Mouse (Mus musculus): ENCODE data around the gene Cd34.

The Cd34 gene

DNA sequence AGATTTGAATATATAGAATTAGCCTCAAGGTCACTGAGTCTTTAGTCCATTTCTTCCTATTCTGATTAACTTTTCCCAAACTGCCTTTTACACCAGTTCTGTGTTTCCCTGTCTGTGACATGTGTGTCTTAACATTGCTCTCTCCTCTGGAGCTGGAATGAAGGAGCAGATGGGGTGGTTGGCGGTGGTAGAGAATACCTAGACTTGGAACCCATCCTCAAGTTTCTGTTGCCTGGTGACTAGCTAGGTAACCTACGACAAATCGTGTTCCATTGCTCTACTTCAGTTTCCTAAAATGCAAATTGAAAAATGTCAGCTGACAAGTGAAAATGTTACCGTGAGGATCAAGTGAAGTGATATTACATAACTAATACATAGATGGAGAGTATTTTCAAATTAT lies 33.4 kb downstream of the Cd34 start:
- DNase-seq (ENCODE audit: low spot score) = no peak

GRCm38 (mm10) chr1:194976164-194976516 lies 37.5 kb downstream of the Cd34 start:
- DNase-seq (ENCODE audit: low spot score) = peak; percentile 81

DNA sequence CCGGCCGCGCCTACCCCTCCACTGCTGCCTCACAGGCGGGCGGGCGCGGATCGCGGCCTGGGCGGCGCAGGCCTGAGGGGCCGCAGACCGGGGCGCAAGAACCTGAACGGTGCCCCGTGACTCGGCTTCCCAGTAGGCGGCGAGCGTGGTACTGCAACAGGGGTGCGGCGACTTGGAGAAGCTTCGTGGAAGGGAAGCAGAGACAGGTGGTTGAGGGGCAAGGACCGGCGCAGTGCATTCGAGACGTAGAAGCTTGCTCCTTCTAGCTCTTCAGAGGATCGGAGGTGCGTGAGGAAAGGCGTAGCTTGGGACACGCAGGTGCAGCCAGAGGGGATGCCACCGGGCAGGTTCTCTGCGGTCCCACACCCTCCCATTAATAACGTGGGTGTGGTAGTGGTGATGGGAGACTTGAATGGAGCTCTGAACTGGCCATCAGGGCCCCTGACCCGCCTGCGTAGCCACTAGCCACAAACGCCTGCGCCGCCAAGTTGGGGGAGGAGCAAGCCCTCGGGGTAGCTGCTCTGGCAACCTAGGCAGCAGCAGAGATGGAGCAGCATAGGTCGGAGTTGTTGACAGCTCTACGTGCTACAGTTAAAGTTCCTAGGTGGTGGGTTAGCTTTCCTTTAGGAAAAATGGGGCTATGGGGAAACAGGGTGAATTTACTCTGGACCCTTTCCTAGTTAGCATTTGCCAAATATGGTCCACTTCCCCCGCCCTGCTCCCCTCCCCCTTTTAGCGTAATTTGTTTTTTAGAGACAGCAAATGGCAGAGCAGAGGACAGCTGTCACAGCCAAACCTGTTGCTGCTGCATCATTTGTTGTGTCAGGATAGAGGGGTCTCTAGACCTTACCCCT lies 38.1 kb downstream of the Cd34 start:
- no peak for DNase-seq (ENCODE audit: low spot score)

- no peak for DNase-seq (ENCODE audit: low spot score)
These were observed 38.7 kb downstream of the Cd34 start for GRCm38 (mm10) chr1:194977371-194977761.

DNA sequence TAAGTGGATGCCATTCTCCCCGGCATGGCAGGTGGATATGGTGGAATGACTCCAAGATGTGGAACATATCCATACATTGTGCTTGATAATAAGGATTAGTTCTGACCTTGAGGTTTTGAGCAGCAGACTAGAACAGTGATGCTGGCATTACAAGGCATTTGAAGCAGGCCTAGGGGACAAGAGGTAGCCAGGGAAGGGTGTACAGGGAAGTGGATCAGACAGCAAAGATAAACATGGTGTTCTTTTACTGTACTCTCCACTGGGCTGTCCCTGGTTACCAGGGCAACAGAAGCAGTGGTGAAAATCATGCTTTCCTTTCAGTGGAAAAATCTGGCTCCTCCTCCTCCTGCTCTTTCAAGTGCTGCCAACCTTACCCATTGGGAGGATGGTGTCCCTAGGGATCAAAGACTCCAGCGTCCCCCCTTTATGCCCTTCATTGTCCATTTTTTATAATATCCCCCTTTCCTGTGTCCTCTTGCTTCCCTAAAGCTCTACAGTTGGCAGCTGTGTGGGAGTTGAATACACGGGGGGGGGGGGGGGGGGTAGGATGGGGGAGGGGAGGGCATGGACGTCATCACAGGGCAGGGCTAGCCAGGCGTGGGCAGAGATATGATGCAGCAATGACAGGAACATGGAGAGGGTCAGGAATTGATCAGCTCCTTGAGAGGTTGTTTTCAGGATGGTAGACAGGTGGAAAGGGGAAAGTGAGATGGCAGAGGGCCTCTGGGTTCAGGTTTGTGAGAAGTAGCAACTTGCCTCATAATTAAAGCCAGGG lies 39.5 kb downstream of the Cd34 start:
- no peak for DNase-seq (ENCODE audit: low spot score)

DNA sequence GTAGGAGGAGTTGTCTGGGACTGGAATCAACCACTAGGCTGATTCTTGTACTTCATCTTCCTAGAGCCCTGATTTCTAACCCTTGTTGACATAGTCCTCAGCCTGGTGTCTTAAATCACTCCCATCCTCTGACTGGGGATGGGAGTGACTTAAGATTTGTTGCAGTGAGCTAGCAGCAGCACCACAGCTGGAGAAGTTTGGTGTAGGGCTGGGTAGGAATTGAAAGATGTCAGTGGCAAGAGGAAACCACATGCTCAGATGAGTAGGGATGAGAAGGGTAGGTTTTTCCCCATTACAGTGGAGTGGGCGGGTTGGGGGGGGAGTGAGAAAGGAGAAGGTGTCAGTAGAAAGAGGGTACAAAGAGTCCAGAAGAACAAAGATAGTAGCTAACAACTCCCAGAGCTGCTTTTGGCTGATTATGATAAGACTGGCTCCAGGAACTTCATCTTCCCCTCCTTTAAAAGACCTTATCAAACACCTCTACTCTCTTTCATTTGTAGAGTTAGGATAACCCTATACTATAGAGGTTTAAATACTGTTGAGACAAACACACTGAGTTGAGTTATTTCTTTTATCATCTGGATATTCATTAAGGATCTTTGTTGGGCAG lies 42.3 kb downstream of the Cd34 start:
- no peak for DNase-seq (ENCODE audit: low spot score)

- no peak for DNase-seq (ENCODE audit: low spot score)
These were observed 44.5 kb downstream of the Cd34 start for GRCm38 (mm10) chr1:194982931-194983690.

DNA sequence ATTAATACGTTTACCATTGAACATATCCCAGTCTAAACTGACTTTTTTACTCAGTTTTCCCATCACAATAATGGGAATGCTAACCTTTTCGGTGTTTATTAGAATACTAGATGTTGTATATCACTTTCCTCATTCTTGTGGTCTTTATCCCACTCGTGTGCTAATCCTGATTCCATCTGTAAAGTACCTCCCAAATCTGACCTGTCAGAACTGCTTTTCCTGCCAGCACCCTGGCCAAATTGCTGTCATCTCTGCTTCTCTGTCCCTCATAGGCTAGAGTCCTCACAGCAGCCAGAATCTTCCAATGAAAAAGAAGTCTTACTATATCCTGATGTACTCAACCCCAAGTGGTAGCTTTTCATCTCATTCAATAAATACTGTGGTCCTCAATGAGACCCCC lies 46.3 kb downstream of the Cd34 start:
- DNase-seq (ENCODE audit: low spot score) = no peak

DNA sequence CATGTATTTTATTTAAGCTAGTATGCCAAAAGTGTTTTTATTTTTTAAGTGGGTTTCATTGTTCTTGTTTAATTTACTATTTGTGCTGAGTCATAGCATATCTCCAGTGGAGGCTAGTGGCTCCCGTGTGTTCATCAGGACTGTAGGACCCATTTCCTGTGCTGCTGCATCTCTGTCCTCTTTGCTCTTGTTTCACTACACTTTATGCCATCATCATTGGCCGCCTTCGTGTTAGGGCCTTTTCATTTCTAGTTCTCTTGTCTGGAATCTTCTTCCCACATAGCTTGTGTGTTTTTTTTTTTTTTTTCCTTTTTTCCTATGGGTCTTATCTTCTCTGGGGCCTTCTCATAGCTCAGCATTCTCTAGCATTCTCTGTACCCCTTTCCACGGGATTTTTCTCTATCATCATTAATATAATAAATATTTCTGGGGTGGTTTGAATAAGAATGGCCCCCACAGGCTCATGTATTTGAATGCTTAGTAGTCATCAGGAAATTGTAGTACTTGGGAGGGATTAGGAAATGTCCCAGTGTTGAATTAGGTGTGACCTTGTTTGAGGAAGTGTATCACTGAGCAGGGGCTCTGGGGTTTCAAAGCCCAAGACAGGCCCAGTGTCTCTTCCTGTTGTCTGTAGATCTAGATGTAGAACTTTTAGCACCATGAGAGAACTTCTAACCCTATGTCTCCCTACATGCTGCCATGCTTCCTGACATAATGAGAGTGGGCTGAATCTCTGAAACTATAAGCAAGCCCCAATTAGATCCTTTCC lies 47.0 kb downstream of the Cd34 start:
- DNase-seq (ENCODE audit: low spot score) = no peak

GRCm38 (mm10) chr1:194989024-194989423 lies 50.4 kb downstream of the Cd34 start:
- no peak for DNase-seq (ENCODE audit: low spot score)

- no peak for DNase-seq (ENCODE audit: low spot score)
These were observed 52.4 kb downstream of the Cd34 start for GRCm38 (mm10) chr1:194990976-194991375.

DNA sequence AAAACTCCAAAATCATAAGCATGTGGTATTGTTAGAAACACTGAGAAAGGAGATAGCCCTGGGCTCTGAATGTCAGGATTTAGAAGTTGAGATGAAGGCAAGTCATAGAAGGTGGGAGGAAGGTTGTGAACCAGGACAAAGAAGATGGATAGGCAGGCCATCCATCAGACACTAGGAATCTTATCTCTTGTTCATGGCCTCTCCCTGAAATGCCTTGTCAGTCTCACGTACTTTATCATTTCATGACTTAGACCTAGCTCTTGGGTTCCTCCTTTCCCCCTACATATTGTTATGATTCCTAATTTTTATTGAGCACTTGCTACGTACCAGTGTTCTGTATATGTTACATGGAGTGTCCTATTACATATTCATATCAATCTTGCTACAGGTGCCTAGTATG lies 53.0 kb downstream of the Cd34 start:
- no peak for DNase-seq (ENCODE audit: low spot score)

DNA sequence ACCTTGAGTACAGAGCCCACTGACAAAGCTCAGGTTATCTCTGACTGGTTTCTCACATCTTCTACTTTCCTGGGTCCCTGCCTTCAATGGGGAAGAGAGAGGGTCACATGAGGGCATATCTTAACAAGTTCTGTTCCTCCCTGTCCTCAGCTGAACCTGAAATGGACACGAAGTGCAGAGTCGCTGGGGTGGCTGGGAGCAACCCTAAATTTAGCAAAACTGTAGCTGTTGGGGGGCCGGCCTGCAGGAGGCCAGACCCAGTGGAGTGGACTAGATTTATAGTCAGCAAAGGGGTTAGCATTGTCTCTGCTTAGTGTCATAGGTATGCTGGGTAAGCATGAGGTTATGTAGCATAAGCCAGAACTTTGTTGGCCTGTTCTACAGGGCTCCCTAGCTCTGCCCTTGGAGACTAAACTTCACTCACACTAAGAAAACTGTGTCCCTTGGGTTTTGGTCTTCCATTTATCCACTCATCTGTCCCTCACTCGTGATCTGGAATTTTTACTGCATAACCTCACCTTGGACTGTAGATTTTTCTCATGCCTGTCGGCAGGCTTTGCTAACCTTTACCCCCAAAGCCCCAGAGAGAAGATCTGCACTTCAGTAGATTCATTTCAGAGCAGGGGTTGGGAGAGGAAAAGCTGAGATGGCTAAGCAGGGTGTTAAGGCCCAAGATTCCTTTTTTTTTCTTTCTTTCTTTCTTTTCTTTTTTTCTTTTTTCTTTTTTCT lies 54.1 kb downstream of the Cd34 start:
- DNase-seq (ENCODE audit: low spot score) = no peak

- no peak for DNase-seq (ENCODE audit: low spot score)
These were observed 54.9 kb downstream of the Cd34 start for GRCm38 (mm10) chr1:194993409-194993988.

DNA sequence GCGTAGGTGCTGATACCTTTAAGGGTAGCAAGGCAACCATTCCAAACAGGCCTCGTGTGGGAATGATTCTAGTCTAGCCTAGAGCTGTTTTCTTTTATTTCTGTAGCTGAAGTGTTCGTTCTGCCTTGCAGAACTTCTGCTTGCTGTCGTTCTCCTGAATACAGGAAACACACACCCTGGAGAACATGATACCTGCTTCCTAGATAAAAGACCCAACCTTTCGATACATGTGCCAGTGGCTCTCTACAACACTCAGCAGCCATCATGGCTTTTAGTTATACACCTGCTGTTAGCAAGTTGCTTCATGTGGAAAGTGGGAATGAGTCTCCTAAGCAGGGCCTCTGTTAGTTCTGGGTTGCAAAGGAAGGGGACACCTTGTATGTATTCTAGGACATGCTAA lies 55.6 kb downstream of the Cd34 start:
- DNase-seq (ENCODE audit: low spot score) = no peak

DNA sequence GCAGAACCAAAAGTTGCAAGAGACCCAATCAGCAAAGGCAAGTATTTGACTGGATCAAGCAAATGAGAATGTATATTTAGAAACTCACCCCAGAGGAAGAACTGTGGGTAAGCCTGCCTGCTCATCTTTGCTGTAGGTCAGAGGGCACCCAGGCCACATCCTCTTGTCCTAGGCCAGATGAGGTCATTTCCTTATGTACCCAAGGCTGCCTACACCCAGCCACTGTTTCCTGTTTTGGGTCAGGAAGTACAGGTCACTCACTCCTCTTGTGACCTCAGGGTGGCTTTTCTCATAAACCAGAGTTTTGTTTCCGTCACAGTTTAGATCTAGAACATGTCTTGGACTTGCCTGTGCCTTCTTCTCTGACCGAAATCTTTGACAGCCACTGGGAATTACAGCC lies 56.6 kb downstream of the Cd34 start:
- peak; percentile 39 for DNase-seq (ENCODE audit: low spot score)

GRCm38 (mm10) chr1:194998396-194998795 lies 59.8 kb downstream of the Cd34 start:
- no peak for DNase-seq (ENCODE audit: low spot score)

DNA sequence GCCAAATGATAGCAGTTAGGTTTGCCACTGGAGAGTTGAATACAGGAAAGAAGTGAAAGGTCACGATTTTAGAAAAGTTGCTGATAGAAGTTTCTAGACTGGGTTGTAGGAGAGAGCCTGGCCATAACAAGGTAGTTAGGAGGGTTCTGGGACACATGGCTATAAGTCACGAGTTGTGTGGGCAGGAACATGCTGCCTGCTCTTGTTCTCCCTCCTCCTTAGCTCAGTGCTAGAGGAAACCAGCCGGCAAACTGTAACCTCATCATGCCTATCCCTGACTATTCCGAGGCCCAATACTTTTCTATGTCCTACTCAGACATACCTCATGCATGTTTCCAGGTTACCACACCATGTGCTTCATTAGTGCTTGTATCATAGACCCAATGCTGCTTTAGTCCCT lies 64.7 kb downstream of the Cd34 start:
- DNase-seq (ENCODE audit: low spot score) = no peak

GRCm38 (mm10) chr1:195004194-195004593 lies 65.6 kb downstream of the Cd34 start:
- DNase-seq (ENCODE audit: low spot score) = no peak

DNA sequence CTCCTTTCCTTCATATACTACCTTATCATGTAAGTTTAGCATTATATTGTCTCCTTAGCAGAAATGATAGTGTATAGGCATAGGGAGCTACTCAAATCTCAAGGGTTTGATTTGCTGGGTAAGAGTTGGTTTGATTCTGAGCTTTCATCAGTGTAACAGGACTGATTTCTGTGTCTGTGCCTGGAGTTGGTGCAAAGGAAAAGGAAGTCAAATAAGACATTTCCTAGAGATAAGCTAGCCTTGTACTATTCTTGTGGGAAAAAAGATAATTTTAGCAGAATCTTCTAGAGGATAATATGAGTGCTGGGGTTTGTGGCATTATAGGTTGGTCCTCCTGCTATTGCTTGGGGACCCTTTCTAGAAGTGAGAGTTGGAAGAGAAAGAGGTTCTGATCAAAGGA lies 67.6 kb downstream of the Cd34 start:
- DNase-seq (ENCODE audit: low spot score) = no peak

All from T-cell, adult 2 months (primary cell).